Mouse (Mus musculus) limb, embryonic 10.5 days (tissue): ENCODE measurements around the gene Fgfr2. TPM values are rescaled to one million over a fixed set of nuclear protein-coding genes. Genes with fewer than 3 reads are reported as not detected.

ENCODE experiments used
- DNase-seq: peaks from one replicate; pipeline ENCODE4 v3.0.0-alpha.2; 2017; ENCODE audit warnings: low spot score
- H3K27ac ChIP-seq: fragments of 300-500 bp; sonication (generic); 2 replicates; pipeline ENCODE4 v1.5.1; 2016; ENCODE audit warnings: mild to moderate bottlenecking
- H3K27me3 ChIP-seq: fragments of 300-500 bp; sonication (generic); 2 replicates; pipeline ENCODE4 v1.6.1; 2016; ENCODE audit warnings: low read depth, mild to moderate bottlenecking; ENCODE audit not compliant: poor library complexity, severe bottlenecking
- H3K36me3 ChIP-seq: fragments of 300-500 bp; sonication (generic); 2 replicates; pipeline ENCODE4 v1.6.1; 2016; ENCODE audit warnings: mild to moderate bottlenecking, moderate library complexity
- H3K4me1 ChIP-seq: fragments of 300-500 bp; sonication (generic); 2 replicates; pipeline ENCODE4 v1.6.1; 2016
- H3K4me3 ChIP-seq: fragments of 300-500 bp; sonication (generic); 2 replicates; pipeline ENCODE4 v1.5.1; 2016; ENCODE audit warnings: mild to moderate bottlenecking, moderate library complexity
- H3K9me3 ChIP-seq: fragments of 300-500 bp; sonication (generic); replicated peaks from 2 replicates; pipeline ENCODE4 v1.6.1; 2016; ENCODE audit warnings: mild to moderate bottlenecking
- WGBS: fragments of 180-500 bp; shearing (Covaris S2); methylation state at CpG from one replicate; pipeline ENCODE4 v1.1.7; 2016; 5-methylcytosine and 5-hydroxymethylcytosine counted together
- polyA plus RNA-seq: library from polyadenylated mRNA; unstranded; fragments of >200 nt; fragmentation: Nextera tagmentation; extraction: Ambion mirVana; gene quantifications from 2 replicates; pipeline ENCODE4 v1.2.1, GENCODE M21; 2016

Gene Fgfr2
- polyA plus RNA-seq, 1 experiment from 2014 or later: 64.4 TPM

GRCm38 (mm10) chr7:132031940-132032531 is 1091.1 kb downstream of the Fgfr2 start:
- DNase-seq: no peak
- Histone ChIP-seq H3K4me3 (no peak overlapping the region), H3K9me3 (no peaks in the 10 kb centered on the region), H3K4me1 (peaks cover 32% of the 10 kb centered on the region), H3K36me3 (no peaks in the 10 kb centered on the region), H3K27ac (no peak overlapping the region), H3K27me3 (no peaks in the 10 kb centered on the region)
- 68% methylated on average over 6 of the region's 6 CpGs for WGBS

- 66% methylated on average over 6 of the region's 6 CpGs for WGBS
- Histone ChIP-seq H3K9me3 (no peaks in the 10 kb centered on the region), H3K4me1 (peaks cover 34% of the 10 kb centered on the region), H3K4me3 (no peak overlapping the region), H3K27me3 (no peaks in the 10 kb centered on the region), H3K36me3 (no peaks in the 10 kb centered on the region), H3K27ac (no peak overlapping the region)
- DNase-seq: no peak
Measured at GRCm38 (mm10) chr7:132026671-132027070, 1096.5 kb downstream of the Fgfr2 start.

GRCm38 (mm10) chr7:132025591-132025990 is 1097.6 kb downstream of the Fgfr2 start:
- H3K27me3 ChIP-seq: no peaks in the 10 kb centered on the region
- H3K9me3 ChIP-seq: no peaks in the 10 kb centered on the region
- H3K4me1 ChIP-seq: peaks cover 28% of the 10 kb centered on the region
- no peak overlapping the region for H3K27ac ChIP-seq
- H3K36me3 ChIP-seq: no peaks in the 10 kb centered on the region
- no peak for DNase-seq
- 64% methylated on average over 6 of the region's 6 CpGs for WGBS
- no peak overlapping the region for H3K4me3 ChIP-seq

- peaks cover 44% of the 10 kb centered on the region for H3K4me1 ChIP-seq
- no peak overlapping the region for H3K4me3 ChIP-seq
- no peaks in the 10 kb centered on the region for H3K27me3 ChIP-seq
- no peaks in the 10 kb centered on the region for H3K9me3 ChIP-seq
- no peak for DNase-seq
- no peaks in the 10 kb centered on the region for H3K36me3 ChIP-seq
- no peak overlapping the region for H3K27ac ChIP-seq
- 58% methylated on average over 3 of the region's 3 CpGs for WGBS
Measured at GRCm38 (mm10) chr7:132015933-132016332, 1107.2 kb downstream of the Fgfr2 start.

GRCm38 (mm10) chr7:132015193-132015592 is 1108.0 kb downstream of the Fgfr2 start:
- no peak overlapping the region for H3K4me3 ChIP-seq
- peak overlapping the region; percentile 78 for H3K27ac ChIP-seq
- no peaks in the 10 kb centered on the region for H3K36me3 ChIP-seq
- H3K27me3 ChIP-seq: no peaks in the 10 kb centered on the region
- peaks cover 47% of the 10 kb centered on the region for H3K4me1 ChIP-seq
- peak; percentile 57 for DNase-seq
- no peaks in the 10 kb centered on the region for H3K9me3 ChIP-seq
- 2% methylated on average over 3 of the region's 3 CpGs for WGBS

GRCm38 (mm10) chr7:132013970-132014369 is 1109.2 kb downstream of the Fgfr2 start:
- H3K4me3 ChIP-seq: no peak overlapping the region
- 85% methylated on average over 5 of the region's 5 CpGs for WGBS
- peaks cover 59% of the 10 kb centered on the region for H3K4me1 ChIP-seq
- no peak for DNase-seq
- H3K27me3 ChIP-seq: no peaks in the 10 kb centered on the region
- no peaks in the 10 kb centered on the region for H3K9me3 ChIP-seq
- peak overlapping the region; percentile 78 for H3K27ac ChIP-seq
- H3K36me3 ChIP-seq: no peaks in the 10 kb centered on the region

GRCm38 (mm10) chr7:132012969-132013679 is 1110.0 kb downstream of the Fgfr2 start:
- 50% methylated on average over 1 of the region's 1 CpGs for WGBS
- H3K4me3 ChIP-seq: no peak overlapping the region
- H3K4me1 ChIP-seq: peaks cover 63% of the 10 kb centered on the region
- peak overlapping the region; percentile 42; the same call in 1 of the 2 replicates for H3K27ac ChIP-seq
- no peaks in the 10 kb centered on the region for H3K36me3 ChIP-seq
- H3K27me3 ChIP-seq: no peaks in the 10 kb centered on the region
- no peaks in the 10 kb centered on the region for H3K9me3 ChIP-seq
- DNase-seq: no peak

- no peak overlapping the region for H3K27ac ChIP-seq
- H3K4me1 ChIP-seq: peaks cover 57% of the 10 kb centered on the region
- no peak for DNase-seq
- H3K9me3 ChIP-seq: no peaks in the 10 kb centered on the region
- H3K27me3 ChIP-seq: no peaks in the 10 kb centered on the region
- 78% methylated on average over 7 of the region's 7 CpGs for WGBS
- H3K4me3 ChIP-seq: no peak overlapping the region
- no peaks in the 10 kb centered on the region for H3K36me3 ChIP-seq
Measured at GRCm38 (mm10) chr7:132009002-132009401, 1114.1 kb downstream of the Fgfr2 start.

- H3K27ac ChIP-seq: no peak overlapping the region
- no peak for DNase-seq
- 70% methylated on average over 14 of the region's 14 CpGs for WGBS
Measured at GRCm38 (mm10) chr7:132005996-132006696, 1117.0 kb downstream of the Fgfr2 start.

GRCm38 (mm10) chr7:131992873-131993272 is 1130.3 kb downstream of the Fgfr2 start:
- DNase-seq: no peak
- Histone ChIP-seq H3K27me3 (no peaks in the 10 kb centered on the region), H3K36me3 (no peaks in the 10 kb centered on the region), H3K27ac (no peak overlapping the region), H3K4me1 (peaks cover 10% of the 10 kb centered on the region), H3K4me3 (no peak overlapping the region), H3K9me3 (no peaks in the 10 kb centered on the region; the same call in 1 of the 2 replicates)
- 69% methylated on average over 3 of the region's 3 CpGs for whole genome bisulfite sequencing

More at GRCm38 (mm10) chr7:132005996-132006696, 1117.0 kb downstream of the Fgfr2 start:
- no peaks in the 10 kb centered on the region for H3K27me3 ChIP-seq
- H3K4me1 ChIP-seq: peaks cover 41% of the 10 kb centered on the region
- H3K36me3 ChIP-seq: no peaks in the 10 kb centered on the region
- no peak overlapping the region for H3K4me3 ChIP-seq
- no peaks in the 10 kb centered on the region for H3K9me3 ChIP-seq

GRCm38 (mm10) chr7:131992226-131992625 is 1130.9 kb downstream of the Fgfr2 start:
- Histone ChIP-seq H3K4me1 (peaks cover 10% of the 10 kb centered on the region), H3K4me3 (no peak overlapping the region), H3K27ac (no peak overlapping the region), H3K27me3 (no peaks in the 10 kb centered on the region), H3K36me3 (no peaks in the 10 kb centered on the region), H3K9me3 (no peaks in the 10 kb centered on the region; the same call in 1 of the 2 replicates)
- WGBS: 49% methylated on average over 1 of the region's 1 CpGs
- no peak for DNase-seq

GRCm38 (mm10) chr7:131989056-131989455 is 1134.1 kb downstream of the Fgfr2 start:
- H3K4me3 ChIP-seq: no peak overlapping the region
- H3K27ac ChIP-seq: no peak overlapping the region
- no peaks in the 10 kb centered on the region for H3K27me3 ChIP-seq
- peaks cover 14% of the 10 kb centered on the region for H3K4me1 ChIP-seq
- H3K9me3 ChIP-seq: no peaks in the 10 kb centered on the region
- WGBS: 19% methylated on average over 6 of the region's 6 CpGs
- DNase-seq: no peak
- H3K36me3 ChIP-seq: no peaks in the 10 kb centered on the region

GRCm38 (mm10) chr7:131978609-131979008 is 1144.5 kb downstream of the Fgfr2 start:
- Histone ChIP-seq H3K4me3 (no peak overlapping the region), H3K9me3 (no peaks in the 10 kb centered on the region), H3K27ac (no peak overlapping the region), H3K36me3 (no peaks in the 10 kb centered on the region), H3K4me1 (peaks cover 11% of the 10 kb centered on the region), H3K27me3 (no peaks in the 10 kb centered on the region)
- no peak for DNase-seq
- 80% methylated on average over 11 of the region's 11 CpGs for WGBS
